Mouse (Mus musculus): ENCODE measurements at regions not wholly inside any gene's neighbourhood (a gene's known extent, or its start where the extent isn't known, plus 50 kb on each side); places are given as distances from the start of the nearest gene placed in this dataset.

DNA sequence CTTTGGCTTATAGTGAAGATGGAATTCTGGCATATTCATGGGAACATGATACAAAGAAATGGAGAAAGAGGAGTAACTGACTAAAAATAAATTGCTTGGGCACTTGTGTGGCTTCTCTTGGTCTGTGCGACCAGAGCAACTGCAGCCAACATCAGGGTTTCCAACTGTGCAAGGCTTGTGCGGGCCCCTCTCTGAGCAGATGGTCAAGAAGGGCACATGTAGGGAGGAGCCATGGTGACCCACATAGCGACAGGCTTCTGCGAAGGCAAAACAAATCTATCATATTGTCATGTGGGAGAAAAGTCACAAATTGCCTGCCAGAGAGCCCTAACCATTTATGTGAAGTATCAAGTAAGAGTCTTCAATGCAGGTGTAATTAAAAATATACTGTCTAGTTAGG is 321.6 kb downstream of the Grxcr1 start:
- no peak for TF ChIP-seq POLR2A (IDR thresholded peaks at IDR 0.05; ENCODE audit: borderline replicate concordance, insufficient read depth, low read length)
- no peak for TF ChIP-seq CTCF (IDR thresholded peaks at IDR 0.05; ENCODE audit: borderline replicate concordance, insufficient read depth, low read depth, low read length)

Measured in cerebellum, adult 2 months (tissue).